Mouse (Mus musculus) NIH3T3 (cell line): ENCODE measurements at regions not wholly inside any gene's neighbourhood (a gene's known extent, or its start where the extent isn't known, plus 50 kb on each side); places are given as distances from the start of the nearest gene placed in this dataset.
A peak's percentile ranks its signal among the peaks of the same experiment; 100 is the strongest.

ENCODE experiments used
- DNase-seq: peaks from one replicate; pipeline ENCODE4 v3.0.0-alpha.2; 2012; ENCODE audit warnings: low read depth

DNA sequence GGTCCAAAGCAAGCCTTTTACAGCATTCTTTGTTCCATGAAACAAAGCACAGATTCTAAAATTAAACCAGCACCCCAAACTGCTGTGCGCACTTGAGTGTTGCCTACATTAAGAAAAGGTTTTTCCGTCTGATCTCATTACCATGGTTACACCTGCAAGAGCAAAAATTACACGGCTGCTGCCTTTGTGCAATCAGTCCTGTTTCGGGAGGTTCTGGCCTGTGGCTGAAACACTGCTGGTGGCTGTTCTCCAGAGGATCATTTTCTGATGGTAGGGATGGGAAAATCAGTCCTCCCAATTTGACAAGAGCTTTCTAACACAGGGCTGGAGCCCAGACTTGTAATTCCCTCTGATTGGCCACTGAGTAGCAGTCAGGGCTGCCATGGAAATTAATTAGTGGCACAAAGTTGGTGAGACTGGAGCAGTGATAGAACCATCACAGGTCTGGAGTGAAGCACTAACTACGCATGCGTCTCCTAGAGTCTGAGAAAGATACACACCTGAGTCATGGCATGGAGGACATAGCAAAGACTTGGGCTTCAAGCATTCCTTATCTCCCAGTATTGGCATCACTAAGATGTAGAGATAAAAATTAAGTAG is 114.8 kb upstream of the Fam49a start:
- DNase-seq: no peak

DNA sequence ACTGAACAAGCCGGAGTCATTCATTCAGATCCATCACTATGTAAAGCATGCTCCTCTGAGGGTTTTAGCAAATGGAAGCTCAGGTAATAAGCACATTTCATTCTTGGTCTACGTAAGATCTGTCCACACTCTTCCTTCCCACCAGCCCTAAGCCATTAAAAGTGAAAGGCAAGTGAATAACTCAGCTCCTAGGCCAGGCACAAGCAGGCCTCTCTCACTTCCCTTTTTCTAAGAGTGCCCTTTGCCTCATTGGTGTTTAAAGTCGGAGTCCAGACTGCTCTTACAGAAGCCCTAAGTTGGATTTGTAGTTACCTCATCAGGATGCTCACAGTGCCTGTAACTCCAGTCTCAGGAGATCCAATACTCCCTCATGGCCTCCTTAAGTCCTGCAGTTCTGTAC is 114.1 kb upstream of the Fam49a start:
- DNase-seq: no peak

DNA sequence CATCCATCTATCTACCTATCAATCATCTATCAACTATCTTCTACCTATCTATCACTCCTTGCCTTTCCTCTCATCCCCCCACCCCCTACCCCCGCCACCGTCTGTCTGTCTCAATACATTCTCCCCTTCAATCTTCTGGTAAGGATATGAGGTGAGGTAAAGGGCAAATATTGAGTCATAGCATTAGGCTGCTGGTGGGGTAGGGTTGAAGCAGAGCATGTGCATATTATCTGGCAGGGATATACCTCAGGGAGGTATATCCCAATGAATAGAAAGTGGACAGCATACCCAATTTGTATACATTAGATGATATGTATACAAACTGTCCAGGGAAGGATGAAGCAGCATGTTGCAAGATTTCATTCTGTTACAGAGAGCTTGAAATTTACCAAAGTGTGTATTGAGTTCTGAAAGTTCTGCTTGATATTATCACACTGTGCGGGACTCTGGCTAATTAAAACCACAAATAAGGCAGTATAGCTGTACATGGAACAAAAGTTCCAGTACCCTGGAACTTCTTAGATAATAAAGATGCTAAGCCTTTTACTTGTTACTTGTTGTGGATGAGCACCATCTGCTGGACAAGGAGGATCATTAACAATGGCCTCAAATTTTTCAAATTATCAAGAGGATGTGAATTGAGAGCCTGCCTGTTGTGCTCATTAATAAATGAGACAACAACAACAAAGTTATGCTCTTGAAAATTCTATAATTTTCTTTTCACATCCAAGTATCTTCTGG is 113.1 kb upstream of the Fam49a start:
- peak; percentile 50 for DNase-seq

DNA sequence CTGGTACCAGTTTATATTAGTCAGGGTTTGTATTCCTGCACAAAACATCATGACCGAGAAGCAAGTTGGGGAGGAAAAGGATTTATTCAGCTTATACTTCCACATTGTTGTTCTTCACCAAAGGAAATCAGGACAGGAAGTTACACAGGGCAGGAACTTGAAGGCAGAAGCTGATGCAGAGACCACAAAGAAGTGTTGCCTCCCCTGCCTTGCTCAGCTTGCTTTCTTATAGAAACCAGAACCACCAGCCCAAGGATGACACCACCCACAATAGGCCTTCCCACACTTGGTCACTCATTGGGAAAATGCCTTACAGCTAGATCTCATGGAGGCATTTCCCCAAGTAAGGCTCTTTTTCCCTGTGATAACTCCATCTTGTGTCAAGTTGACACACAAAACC is 97.5 kb upstream of the Fam49a start:
- DNase-seq: no peak

DNA sequence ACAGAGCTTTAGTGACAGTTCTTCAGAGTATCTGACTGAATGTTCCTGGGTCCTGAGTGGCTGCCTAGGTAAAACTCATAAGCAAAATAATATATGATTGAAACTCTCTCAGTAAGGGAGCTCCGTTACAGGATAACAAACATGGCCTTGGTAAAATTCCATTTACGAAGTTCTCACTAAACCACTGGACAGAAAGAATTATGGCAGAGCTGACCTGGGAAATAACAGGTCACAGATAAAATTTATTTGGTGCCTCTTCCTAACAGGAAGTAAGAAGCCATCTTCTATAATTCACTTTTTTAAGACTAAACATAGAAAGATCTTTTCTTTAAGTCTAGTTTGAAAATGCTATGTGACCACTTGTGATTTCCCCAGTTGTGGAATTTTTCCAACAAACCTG is 91.4 kb upstream of the Fam49a start:
- no peak for DNase-seq

DNA sequence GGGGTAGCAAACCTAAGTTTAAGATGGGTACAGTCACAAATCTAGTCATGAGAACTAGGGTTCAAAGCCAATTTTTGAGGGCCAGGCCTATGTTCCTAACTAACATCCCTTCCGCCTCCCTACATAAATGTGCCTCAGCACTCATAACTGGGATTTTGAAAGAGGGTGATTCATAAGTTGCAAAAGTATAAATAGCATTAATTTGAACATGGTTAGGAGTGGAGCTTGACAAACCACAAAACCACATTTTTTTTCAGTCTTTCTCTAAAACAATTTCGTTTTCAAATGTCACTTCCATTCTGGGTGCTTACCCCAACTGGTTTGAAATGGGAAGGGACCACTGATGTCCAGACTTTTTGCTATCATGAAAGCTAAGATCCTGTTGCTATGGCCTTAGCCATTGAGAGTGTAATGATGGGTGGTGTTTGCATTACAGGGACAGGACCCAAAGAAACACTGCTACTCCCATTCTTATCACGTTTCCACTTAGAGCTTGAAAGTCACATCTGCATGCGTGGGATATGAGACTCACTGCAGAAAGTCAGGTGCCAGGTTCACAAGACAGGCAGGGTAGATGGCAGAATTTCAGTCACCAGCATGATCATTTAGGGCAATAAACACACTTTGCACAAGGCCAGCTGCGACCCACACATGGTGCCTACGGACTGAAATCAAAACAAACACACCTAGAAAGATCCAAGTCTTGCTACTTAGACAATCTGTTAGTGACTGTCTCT is 89.7 kb upstream of the Fam49a start:
- no peak for DNase-seq

DNA sequence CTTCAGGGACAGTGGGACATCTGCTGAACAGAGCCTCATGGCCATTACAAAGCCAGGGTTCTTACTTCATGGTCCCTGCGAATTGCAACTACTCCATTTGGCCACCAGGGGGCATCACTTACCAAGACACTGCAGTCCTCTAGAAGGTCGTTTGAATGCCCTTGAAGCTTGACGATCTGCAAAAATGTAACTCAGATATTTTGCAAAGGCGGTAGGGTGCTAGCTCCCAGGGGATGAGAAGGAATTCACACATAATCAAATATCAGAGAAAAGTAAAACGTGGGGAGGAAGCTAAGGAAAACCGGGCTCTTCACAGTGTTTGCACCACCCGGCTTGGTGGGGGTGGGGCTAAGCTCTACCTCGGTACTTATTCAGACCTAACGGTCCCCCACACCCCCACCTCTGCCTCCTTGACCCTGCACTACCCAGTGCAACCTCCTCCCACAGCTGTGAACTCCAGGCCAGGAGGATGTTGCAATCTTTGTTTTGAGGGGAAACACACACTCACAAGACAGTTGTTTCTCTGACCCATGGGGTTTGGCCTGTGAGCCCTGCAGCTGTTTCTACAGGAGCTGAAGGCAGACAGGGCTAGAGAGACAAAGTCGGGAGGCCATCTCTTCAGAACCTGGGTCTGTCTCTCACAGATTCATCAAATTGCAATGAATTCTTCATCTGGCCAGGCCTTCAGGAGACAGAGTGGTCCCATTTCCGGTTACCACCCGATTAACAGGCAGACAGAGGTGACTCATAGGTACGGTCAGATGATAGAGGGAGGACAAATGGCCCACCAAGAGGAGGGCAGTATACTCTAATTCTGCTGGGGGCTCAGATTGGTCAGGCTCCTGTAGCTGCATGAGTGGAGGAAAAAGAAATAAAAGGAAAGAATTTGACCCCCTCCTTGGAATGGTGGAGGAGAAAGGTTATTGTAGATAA is 85.3 kb upstream of the Fam49a start:
- DNase-seq: peak; percentile 60

DNA sequence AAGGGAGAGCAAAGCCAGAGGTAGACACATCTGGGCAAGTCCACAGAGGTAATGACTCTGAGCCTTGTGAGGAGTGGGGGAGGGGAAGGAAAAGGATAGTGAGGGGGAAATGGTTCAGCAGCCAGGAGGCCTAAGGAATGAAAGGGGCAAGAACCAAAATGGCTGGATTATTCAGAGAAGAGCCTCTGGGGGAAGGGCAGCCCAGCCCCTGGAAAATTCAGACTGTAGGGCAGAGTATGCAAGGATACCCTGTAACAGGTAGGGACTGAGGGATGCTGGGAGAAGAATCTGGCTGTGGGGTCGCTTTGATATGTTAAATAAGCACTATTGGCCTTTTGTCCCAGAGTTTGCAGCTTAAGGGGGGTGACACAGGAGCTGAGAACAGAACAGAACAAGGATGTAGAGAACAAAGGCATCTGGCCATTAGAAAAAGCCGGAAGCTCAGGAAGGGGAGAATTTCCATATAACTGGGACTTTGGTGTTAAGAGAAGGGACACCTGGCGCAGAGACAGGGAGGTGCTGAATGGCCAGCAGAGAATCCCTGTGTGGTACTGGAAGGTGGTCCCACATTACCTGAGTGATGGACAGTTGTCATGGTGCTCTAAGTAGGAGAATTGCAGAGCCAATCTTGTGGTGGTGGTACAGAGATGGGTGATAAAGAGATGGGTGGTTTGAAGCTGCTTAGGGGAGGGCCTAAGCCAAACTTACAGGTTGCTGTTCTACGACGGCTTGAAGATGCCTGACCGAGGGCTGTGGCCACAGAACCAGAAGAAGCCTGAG is 84.5 kb upstream of the Fam49a start:
- DNase-seq: no peak

DNA sequence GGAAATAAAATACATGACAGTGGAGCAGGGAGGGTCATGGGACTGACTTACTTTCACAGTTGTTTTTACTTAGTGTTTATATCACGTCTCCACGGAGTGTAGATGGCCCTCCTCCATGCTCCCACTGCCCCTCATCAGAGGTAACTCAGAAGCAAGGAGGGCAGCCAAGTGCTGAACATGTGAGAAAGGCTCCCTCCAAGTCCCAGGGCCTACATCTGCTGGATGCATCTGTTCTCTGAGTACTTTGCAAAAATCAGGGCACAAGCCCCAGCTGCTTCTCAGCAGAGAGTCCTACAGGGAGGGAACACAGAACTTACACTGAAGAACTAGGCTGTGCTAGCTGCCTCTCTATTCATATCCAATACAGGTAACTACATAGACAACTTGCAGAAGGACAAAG is 83.5 kb upstream of the Fam49a start:
- DNase-seq: no peak

GRCm38 (mm10) chr12:12179292-12179865 is 82.6 kb upstream of the Fam49a start:
- DNase-seq: no peak

- no peak for DNase-seq
These were observed 81.0 kb upstream of the Fam49a start for GRCm38 (mm10) chr12:12180986-12181385.

DNA sequence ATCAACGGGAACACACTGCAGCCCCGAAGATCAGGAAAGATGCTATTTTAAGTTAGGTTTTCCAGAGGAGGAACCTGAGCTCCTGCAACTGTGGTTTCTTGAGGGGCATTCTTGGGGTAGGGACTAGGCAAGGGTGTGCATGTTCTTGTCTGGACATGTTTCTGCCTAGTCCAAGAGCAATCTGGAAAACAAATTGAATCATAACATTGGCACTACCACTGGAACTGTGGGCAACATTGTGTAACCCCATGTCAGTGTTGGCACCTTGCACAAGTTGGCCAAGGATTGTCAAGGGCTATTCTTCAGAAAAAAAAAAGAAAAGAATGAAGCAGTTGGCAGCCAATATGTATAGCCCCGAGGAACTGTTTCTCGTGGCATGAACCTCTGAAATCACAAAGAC is 80.3 kb upstream of the Fam49a start:
- DNase-seq: no peak

GRCm38 (mm10) chr12:12186353-12186752 is 75.6 kb upstream of the Fam49a start:
- no peak for DNase-seq

DNA sequence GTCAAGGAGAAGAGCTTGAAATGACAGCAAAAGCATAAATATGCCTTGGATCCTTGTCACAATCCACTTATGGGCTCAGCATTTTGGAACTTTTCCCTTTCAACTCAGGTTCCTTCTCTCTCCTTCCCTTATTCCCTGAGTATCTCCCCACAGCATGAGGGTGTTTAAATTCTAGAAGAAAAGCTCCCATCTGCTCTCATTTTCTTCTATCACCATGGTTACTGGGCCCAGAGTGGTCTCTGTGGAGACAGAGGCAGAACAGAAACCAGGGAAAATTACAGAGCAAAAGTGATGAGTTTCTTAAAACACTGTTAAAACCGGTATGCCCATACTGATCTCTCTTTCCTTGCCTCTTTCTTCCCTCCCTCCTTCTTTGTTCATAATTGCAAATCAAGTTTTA is 66.9 kb upstream of the Fam49a start:
- no peak for DNase-seq

- no peak for DNase-seq
These were observed 65.3 kb upstream of the Fam49a start for GRCm38 (mm10) chr12:12196627-12197026.

- DNase-seq: no peak
These were observed 53.7 kb upstream of the Fam49a start for GRCm38 (mm10) chr12:12208216-12208615.
